Mouse (Mus musculus) E14TG2a.4 (cell line): Measurements from ENCODE around the gene Gucd1.
A peak's percentile ranks its signal among the peaks of the same experiment; 100 is the strongest.
"Not testable (repeated sequence)": the region's sequence is repeated elsewhere in the genome, so short reads cannot be mapped to it uniquely, and the experiment has no call there.

Experiments
- H3K27me3 ChIP-seq: 2 replicates; pipeline ENCODE4 v1.6.1; 2014; ENCODE audit warnings: low read length, control low read depth; ENCODE audit not compliant: insufficient read depth
- H3K36me3 ChIP-seq: 2 replicates; pipeline ENCODE4 v1.6.1; 2014; ENCODE audit warnings: low read length, control low read depth; ENCODE audit not compliant: insufficient read depth
- H3K4me1 ChIP-seq: replicated peaks from 2 replicates; pipeline ENCODE4 v1.6.1; 2014; ENCODE audit warnings: low read depth, low read length, control low read depth
- H3K4me3 ChIP-seq: replicated peaks from 2 replicates; pipeline ENCODE4 v1.5.1; 2014; ENCODE audit warnings: mild to moderate bottlenecking, low read length
- H3K9me3 ChIP-seq: 2 replicates; pipeline ENCODE4 v1.6.1; 2014; ENCODE audit warnings: low read length, control low read depth
- CTCF ChIP-seq: conservative IDR thresholded peaks from 2 replicates; pipeline ENCODE4 v1.5.1; 2014; ENCODE audit warnings: low read length
- NANOG ChIP-seq: IDR thresholded peaks from 2 replicates; pipeline ENCODE4 v1.6.1; 2014; ENCODE audit warnings: borderline replicate concordance, low read length, mixed read lengths
- POU5F1 ChIP-seq: IDR thresholded peaks from 2 replicates; pipeline ENCODE4 v1.6.1; 2014; ENCODE audit warnings: low read length, borderline replicate concordance

Gucd1 gene

DNA sequence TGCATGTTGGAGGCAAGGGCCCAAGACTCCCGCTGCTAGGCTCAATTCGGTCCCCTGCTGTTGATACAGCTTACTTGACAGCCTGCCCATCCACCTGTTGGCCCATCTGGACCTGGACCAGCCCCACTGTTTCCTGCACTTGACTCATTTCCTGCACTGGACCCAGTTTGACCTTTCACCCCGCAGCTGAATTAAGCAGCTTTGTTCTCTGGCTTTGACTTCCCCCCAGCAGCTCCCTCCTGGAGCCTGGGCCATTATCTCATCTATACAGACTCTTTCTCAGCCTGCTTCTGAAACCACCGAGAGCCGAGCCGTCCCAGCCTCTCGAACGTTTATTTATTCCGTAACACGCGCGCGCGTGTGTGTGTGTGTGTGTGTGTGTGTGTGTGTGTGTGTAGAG, 120.8 kb downstream of the Gucd1 start:
- Histone ChIP-seq H3K9me3 (peaks cover 9% of the 10 kb centered on the region; the same call in 1 of the 2 replicates), H3K4me3 (no peak overlapping the region), H3K36me3 (no peaks in the 10 kb centered on the region), H3K4me1 (peaks cover 7% of the 10 kb centered on the region), H3K27me3 (no peaks in the 10 kb centered on the region)
- TF ChIP-seq POU5F1, result no peak
- no peak for TF ChIP-seq CTCF
- TF ChIP-seq NANOG, result no peak

DNA sequence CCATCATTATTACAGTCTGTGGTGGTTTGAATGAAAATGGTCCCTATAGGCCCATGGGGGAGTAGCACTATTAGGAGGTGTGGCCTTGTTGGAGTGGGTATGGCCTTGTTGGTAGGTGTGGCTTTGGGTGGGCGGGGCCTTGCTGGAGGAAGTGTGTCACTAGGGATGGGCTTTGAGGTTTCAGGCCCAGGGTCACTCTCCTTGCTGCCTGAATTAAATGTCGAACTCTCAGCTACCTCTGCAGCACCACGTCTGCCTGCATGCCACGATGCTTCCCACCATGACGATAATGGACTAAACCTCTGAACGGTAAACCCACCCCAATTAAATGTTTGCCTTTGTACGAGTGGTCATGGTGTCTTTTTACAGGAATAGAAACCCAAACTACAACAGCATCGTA, 123.0 kb downstream of the Gucd1 start:
- no peaks in the 10 kb centered on the region for H3K27me3 ChIP-seq
- TF ChIP-seq POU5F1 (no peak), NANOG (no peak), CTCF (no peak)
- H3K4me3 ChIP-seq, result no peak overlapping the region
- peaks cover 7% of the 10 kb centered on the region for H3K4me1 ChIP-seq
- peaks cover 9% of the 10 kb centered on the region; the same call in 1 of the 2 replicates for H3K9me3 ChIP-seq
- no peaks in the 10 kb centered on the region for H3K36me3 ChIP-seq

DNA sequence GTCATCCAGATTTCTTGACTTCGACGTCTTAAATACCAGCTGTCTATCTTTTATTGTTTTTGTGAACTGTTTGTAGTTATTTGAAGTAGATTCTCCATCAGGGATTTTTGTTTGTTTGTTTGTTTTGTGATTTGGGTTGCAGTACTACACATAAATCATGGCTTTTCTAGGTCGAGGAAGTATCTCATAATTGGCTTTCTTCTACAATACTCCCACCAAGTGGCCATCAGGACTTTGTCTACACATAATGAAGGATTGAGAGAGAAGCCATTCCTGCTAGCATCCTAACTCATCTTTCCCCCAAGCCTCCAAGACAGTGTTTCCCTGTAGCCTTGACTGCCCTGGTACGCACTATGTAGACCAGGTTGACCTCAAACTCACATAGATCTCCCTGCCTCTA, 126.9 kb downstream of the Gucd1 start:
- Histone ChIP-seq H3K27me3 (no peaks in the 10 kb centered on the region), H3K36me3 (no peaks in the 10 kb centered on the region), H3K4me1 (no peaks in the 10 kb centered on the region), H3K4me3 (no peak overlapping the region), H3K9me3 (peaks cover 9% of the 10 kb centered on the region; the same call in 1 of the 2 replicates)
- TF ChIP-seq POU5F1 (no peak), CTCF (no peak), NANOG (no peak)

DNA sequence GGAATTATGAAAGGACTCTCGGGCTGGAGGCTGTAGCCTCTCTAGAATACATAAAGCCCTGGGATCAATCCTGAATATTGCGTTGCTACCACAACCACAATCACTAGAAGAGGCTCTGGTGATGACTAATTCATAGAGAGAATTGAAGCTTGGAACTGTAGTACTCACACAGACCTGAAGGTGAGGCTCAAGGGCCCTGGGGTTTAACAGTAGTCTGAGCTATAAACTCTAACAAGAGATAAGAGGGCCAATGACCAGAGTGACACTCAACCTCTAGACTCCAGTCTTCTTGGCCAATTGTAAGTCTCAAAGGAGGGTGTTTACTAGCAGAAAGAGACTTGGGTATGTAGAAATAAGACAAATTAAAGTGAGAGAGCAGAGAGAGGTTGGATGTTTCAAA, 127.6 kb downstream of the Gucd1 start:
- H3K27me3 ChIP-seq, result no peaks in the 10 kb centered on the region
- no peaks in the 10 kb centered on the region for H3K36me3 ChIP-seq
- H3K9me3 ChIP-seq, result peaks cover 7% of the 10 kb centered on the region; the same call in 1 of the 2 replicates
- no peaks in the 10 kb centered on the region for H3K4me1 ChIP-seq
- no peak overlapping the region for H3K4me3 ChIP-seq
- TF ChIP-seq POU5F1, result no peak
- no peak for TF ChIP-seq NANOG
- TF ChIP-seq CTCF, result no peak

DNA sequence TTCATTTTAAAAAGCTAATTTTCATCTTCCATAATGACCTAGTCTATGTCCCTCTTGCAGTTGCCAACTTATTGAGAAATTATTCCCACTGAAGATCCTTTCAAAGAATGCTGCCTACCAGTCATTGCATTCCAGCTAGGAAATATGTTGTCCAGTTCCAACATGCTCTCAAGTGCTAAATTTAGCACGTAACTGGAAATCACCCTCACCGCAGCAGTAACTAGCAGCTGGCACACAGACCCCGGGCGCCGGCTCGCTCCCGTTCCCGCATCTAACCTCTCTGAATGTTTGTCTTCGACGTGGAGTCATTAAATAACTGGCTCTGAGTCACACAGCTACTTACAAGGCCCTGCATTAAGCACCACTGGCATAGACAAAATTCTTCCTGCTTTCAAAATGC, 139.1 kb downstream of the Gucd1 start:
- TF ChIP-seq NANOG, result no peak
- H3K36me3 ChIP-seq, result no peaks in the 10 kb centered on the region
- H3K9me3 ChIP-seq, result peaks cover 3% of the 10 kb centered on the region; the same call in 1 of the 2 replicates
- no peaks in the 10 kb centered on the region for H3K27me3 ChIP-seq
- no peak overlapping the region for H3K4me3 ChIP-seq
- H3K4me1 ChIP-seq, result no peaks in the 10 kb centered on the region

DNA sequence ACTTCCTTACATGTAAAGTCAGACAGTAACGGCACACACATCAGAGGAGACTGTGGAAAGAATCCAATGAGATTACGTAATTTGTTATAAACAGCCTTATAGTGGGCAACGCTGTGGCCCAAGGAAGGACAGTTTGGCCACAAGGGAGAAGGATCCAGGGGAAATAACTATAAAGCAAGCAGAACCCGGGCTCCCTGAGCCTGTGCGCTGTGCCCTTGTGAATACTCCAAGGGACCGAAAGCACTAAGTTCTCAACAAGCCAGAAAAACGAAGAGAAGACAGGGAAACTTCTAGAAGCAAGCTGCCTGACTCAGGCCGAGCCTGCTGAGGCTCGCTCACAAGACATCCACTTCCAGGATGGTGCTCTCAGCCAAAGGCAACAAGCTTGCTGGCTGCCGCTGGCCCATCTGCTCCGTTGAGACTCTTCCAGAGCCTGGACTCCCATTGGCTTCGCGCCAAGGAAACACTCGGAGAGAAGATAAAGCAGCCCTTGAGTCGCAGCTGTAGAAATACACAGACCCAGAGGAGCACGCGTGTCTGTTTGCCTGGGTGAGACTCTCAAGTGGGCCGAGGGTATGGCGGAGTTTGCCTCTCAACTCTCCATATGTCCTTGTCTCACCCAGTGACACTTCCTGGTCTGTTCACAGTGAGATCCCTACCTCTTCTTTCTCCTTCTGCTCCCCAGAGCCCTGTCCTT, 144.0 kb downstream of the Gucd1 start:
- H3K36me3 ChIP-seq, H3K27me3 ChIP-seq, H3K4me1 ChIP-seq, H3K4me3 ChIP-seq: not testable (repeated sequence)
- H3K9me3 ChIP-seq, result peaks cover 11% of the 10 kb centered on the region; the same call in 1 of the 2 replicates

DNA sequence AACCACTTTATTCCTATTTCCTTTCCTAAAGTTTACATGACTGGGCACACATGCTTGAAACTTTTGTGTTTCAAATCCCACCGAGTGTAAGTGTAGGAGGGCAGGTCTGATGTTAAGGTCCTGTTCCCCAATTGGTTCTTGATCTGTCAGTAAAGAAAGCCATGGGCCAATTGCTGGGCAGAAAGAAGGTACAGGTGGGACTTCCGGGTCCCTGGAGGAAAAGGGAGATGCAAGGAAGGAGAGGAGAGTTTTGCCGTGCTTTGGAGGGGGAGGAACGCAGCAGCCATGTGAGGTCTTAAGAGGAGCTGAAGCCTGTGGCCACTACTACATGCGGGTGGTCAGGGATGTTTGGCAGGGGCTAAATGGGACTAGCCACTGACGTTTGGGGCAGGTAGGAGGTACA, 152.5 kb downstream of the Gucd1 start:
- H3K4me3 ChIP-seq, result peak overlapping the region; percentile 73
- no peaks in the 10 kb centered on the region for H3K36me3 ChIP-seq
- no peaks in the 10 kb centered on the region for H3K27me3 ChIP-seq
- H3K9me3 ChIP-seq, result peaks cover 11% of the 10 kb centered on the region; the same call in 1 of the 2 replicates
- TF ChIP-seq POU5F1, result no peak
- TF ChIP-seq NANOG, result no peak
- TF ChIP-seq CTCF, result no peak
- 0 out of 2 replicates have a peak, but pooled peaks cover 3% of the 10 kb centered on the region for H3K4me1 ChIP-seq

DNA sequence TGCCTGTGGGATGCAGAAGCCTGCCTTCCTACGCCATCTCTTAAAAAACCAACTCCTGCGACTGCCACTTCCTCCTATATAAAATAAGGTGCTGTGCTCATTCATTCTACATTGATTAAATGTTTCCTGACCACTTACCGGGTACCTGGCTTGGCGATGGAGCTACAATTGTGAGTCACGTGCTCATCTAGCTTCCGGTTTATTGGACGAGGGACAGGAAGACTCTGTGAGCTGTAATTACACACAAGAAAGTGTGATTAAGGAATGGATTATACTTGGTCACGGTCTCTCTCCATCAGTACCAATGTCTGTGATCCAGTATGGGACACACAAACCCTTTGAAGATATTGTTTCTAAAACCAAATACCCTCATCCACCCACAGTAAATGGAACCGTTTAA, 153.0 kb downstream of the Gucd1 start:
- peak overlapping the region; percentile 73; the same call in 1 of the 2 replicates for H3K4me3 ChIP-seq
- no peaks in the 10 kb centered on the region for H3K27me3 ChIP-seq
- H3K9me3 ChIP-seq, result peaks cover 7% of the 10 kb centered on the region; the same call in 1 of the 2 replicates
- no peaks in the 10 kb centered on the region for H3K36me3 ChIP-seq
- H3K4me1 ChIP-seq, result 0 out of 2 replicates have a peak, but pooled peaks cover 3% of the 10 kb centered on the region
- TF ChIP-seq CTCF, result no peak
- no peak for TF ChIP-seq NANOG

DNA sequence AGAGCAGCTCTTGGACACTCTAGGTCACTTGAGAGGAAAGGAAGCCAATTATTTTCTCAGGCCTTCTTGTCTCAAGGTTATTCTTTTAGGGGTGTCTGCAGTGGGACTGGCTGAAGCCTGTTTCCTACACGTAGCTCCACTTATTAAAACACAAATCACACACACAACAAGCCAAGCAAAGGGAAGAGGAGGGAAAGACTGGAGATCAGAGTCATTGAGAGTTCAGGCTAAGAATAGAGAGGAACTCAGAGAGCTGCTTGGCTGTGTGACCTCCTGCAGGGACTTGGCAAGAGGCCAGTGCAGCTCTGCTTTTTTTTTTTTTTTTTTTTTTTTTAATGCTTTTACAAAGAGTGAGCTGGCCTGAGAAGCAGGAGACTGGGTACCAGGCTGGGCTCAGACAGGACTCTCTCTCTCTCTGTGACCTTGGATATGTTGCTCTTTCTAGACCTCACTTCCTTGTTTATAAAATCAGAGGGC, 153.5 kb downstream of the Gucd1 start:
- H3K36me3 ChIP-seq, H3K4me1 ChIP-seq, H3K9me3 ChIP-seq, H3K4me3 ChIP-seq, H3K27me3 ChIP-seq: not testable (repeated sequence)
